In genomic region chr7:125515081-125515853, GRCm38 (mm10) we compare ENCODE assay signal across 18 mouse cellular contexts. TPM values are rescaled to one million over a fixed set of nuclear protein-coding genes. Genes with fewer than 3 reads are reported as not detected.
DNase-seq lines count a peak whose midpoint lies in the region; ATAC-seq and TF ChIP-seq lines count a peak whose summit lies in the region.
"Had no signal": no experiment of that assay in that cellular context is flagged by ENCODE, and none has a peak within 500 bp of the region (broad histone marks: within the 10 kb centered on the region; RNA-seq: fewer than 3 reads in every experiment).

No protein-coding gene starts in this region.

- H3K27ac ChIP-seq in heart, embryonic 15.5 days: no peak overlapping the region
- no peak overlapping the region for H3K27ac ChIP-seq in heart, embryonic 12.5 days (ENCODE audit: poor library complexity, severe bottlenecking)
- no peak overlapping the region for H3K27ac ChIP-seq in lung, postnatal 0 days (ENCODE audit: low read length)
- peak overlapping the region; percentile 62; the same call in 1 of the 2 replicates for H3K27ac ChIP-seq in limb, embryonic 14.5 days (replicated peaks; ENCODE audit: low read depth, low read length)
- H3K27ac ChIP-seq: heart, adult 2 months; limb, embryonic 12.5 days; neural tube, embryonic 15.5 days; stomach, embryonic 15.5 days had no signal

- TF ChIP-seq POLR2A in limb, embryonic 14.5 days (IDR thresholded peaks at IDR 0.05; ENCODE audit: borderline replicate concordance, extremely low read depth, insufficient read depth, insufficient read length): no peak

- peak; percentile 46 for DNase-seq in lung, postnatal 10 days
- no peak for DNase-seq in lung, postnatal 0 days (ENCODE audit: low spot score)
- DNase-seq in limb, embryonic 14.5 days (ENCODE audit: low spot score): peak; percentile 73
- peak; percentile 68 for DNase-seq in lung, postnatal 36 days
- DNase-seq in thymus, adult 18-20 months: no peak
- DNase-seq in yolk sac, embryonic 10.5 days (ENCODE audit: low spot score): no peak
- DNase-seq: cerebellum, adult 11-12 months; heart, adult 2 months; heart, postnatal 4 days; thymus, postnatal 14 days had no signal

- peaks cover 2% of the 10 kb centered on the region; the same call in 1 of the 2 replicates for H3K4me1 ChIP-seq in heart, embryonic 15.5 days (replicated peaks)
- H3K4me1 ChIP-seq in heart, embryonic 12.5 days (replicated peaks): no peaks in the 10 kb centered on the region; the same call in 1 of the 2 replicates
- no peaks in the 10 kb centered on the region for H3K4me1 ChIP-seq in lung, postnatal 0 days (ENCODE audit: insufficient read depth, low read depth, low read length)
- H3K4me1 ChIP-seq in limb, embryonic 14.5 days (ENCODE audit: control insufficient read depth, insufficient read depth, low read length): peaks cover 15% of the 10 kb centered on the region
- H3K4me1 ChIP-seq: limb, embryonic 12.5 days; neural tube, embryonic 15.5 days; stomach, embryonic 15.5 days had no signal

- no peaks in the 10 kb centered on the region for H3K27me3 ChIP-seq in heart, embryonic 15.5 days
- H3K27me3 ChIP-seq in heart, embryonic 12.5 days (replicated peaks): no peaks in the 10 kb centered on the region
- no peaks in the 10 kb centered on the region for H3K27me3 ChIP-seq in lung, postnatal 0 days (replicated peaks; ENCODE audit: insufficient read depth, low read length)
- no peaks in the 10 kb centered on the region for H3K27me3 ChIP-seq in limb, embryonic 14.5 days (ENCODE audit: control insufficient read depth, insufficient read depth, low read length)
- H3K27me3 ChIP-seq: limb, embryonic 12.5 days; megakaryocyte, embryonic 14.5 days; neural tube, embryonic 15.5 days; stomach, embryonic 15.5 days had no signal

- H3K9me3 ChIP-seq in heart, embryonic 15.5 days (replicated peaks): no peaks in the 10 kb centered on the region
- no peaks in the 10 kb centered on the region; the same call in 1 of the 2 replicates for H3K9me3 ChIP-seq in heart, embryonic 12.5 days (replicated peaks)
- no peaks in the 10 kb centered on the region for H3K9me3 ChIP-seq in lung, postnatal 0 days (ENCODE audit: low read length)
- H3K9me3 ChIP-seq in limb, embryonic 14.5 days (ENCODE audit: control insufficient read depth, low read length): no peaks in the 10 kb centered on the region
- H3K9me3 ChIP-seq: limb, embryonic 12.5 days; neural tube, embryonic 15.5 days; stomach, embryonic 15.5 days had no signal

- WGBS in heart, embryonic 15.5 days: 71% methylated on average over 5 of the region's 5 CpGs
- WGBS in heart, embryonic 12.5 days: 82% methylated on average over 5 of the region's 5 CpGs
- 60% methylated on average over 5 of the region's 5 CpGs for WGBS in lung, postnatal 0 days
- WGBS in limb, embryonic 14.5 days: 62% methylated on average over 5 of the region's 5 CpGs

- no peak overlapping the region for H3K4me3 ChIP-seq in heart, embryonic 15.5 days
- no peak overlapping the region for H3K4me3 ChIP-seq in heart, embryonic 12.5 days
- no peak overlapping the region for H3K4me3 ChIP-seq in lung, postnatal 0 days (ENCODE audit: low read depth, low read length)
- no peak overlapping the region for H3K4me3 ChIP-seq in limb, embryonic 14.5 days (replicated peaks; ENCODE audit: low read length)
- H3K4me3 ChIP-seq: heart, adult 2 months; limb, embryonic 12.5 days; neural tube, embryonic 15.5 days; stomach, embryonic 15.5 days had no signal

- TF ChIP-seq EP300 in lung, postnatal 0 days (IDR thresholded peaks at IDR 0.05): no peak

- TF ChIP-seq CTCF in lung, postnatal 0 days (IDR thresholded peaks at IDR 0.05): no peak

- no peak overlapping the region for H3K9ac ChIP-seq in heart, embryonic 15.5 days
- H3K9ac ChIP-seq in heart, embryonic 12.5 days: no peak overlapping the region
- H3K9ac ChIP-seq in lung, postnatal 0 days (replicated peaks; ENCODE audit: low read depth): no peak overlapping the region
- H3K9ac ChIP-seq in limb, embryonic 14.5 days (ENCODE audit: low read depth, low read length, severe bottlenecking): no peak overlapping the region
- H3K9ac ChIP-seq: limb, embryonic 12.5 days; neural tube, embryonic 15.5 days; stomach, embryonic 15.5 days had no signal

- H3K4me2 ChIP-seq in heart, embryonic 15.5 days: no peak overlapping the region
- no peak overlapping the region for H3K4me2 ChIP-seq in heart, embryonic 12.5 days
- H3K4me2 ChIP-seq in lung, postnatal 0 days (replicated peaks; ENCODE audit: low read depth, low read length): no peak overlapping the region
- no peak overlapping the region for H3K4me2 ChIP-seq in limb, embryonic 14.5 days (replicated peaks; ENCODE audit: low read depth, low read length, severe bottlenecking)
- H3K4me2 ChIP-seq: limb, embryonic 12.5 days; neural tube, embryonic 15.5 days; stomach, embryonic 15.5 days had no signal

- ATAC-seq in heart, embryonic 15.5 days (replicated peaks; ENCODE audit: insufficient number of reproducible peaks, insufficient read depth, low FRiP score, low read depth): 0 out of 2 replicates have a peak, but pooled peaks have one; percentile 14
- ATAC-seq in heart, embryonic 12.5 days (ENCODE audit: insufficient number of reproducible peaks, low FRiP score): no peak
- ATAC-seq in lung, postnatal 0 days: no peak
- ATAC-seq in limb, embryonic 14.5 days (ENCODE audit: low FRiP score, low read depth): peak; percentile 65; the same call in 1 of the 2 replicates
- ATAC-seq: activated CD4-positive, CD25-positive, alpha-beta regulatory T cell, adult 4 months; CD4-positive, CD25-positive, alpha-beta regulatory T cell, adult 4 months had no signal

- no peaks in the 10 kb centered on the region for H3K36me3 ChIP-seq in heart, embryonic 15.5 days
- H3K36me3 ChIP-seq in heart, embryonic 12.5 days: no peaks in the 10 kb centered on the region
- no peaks in the 10 kb centered on the region for H3K36me3 ChIP-seq in lung, postnatal 0 days (ENCODE audit: insufficient read depth, low read length)
- no peaks in the 10 kb centered on the region for H3K36me3 ChIP-seq in limb, embryonic 14.5 days (ENCODE audit: control insufficient read depth, insufficient read depth, low read length)
- H3K36me3 ChIP-seq: limb, embryonic 12.5 days; neural tube, embryonic 15.5 days; stomach, embryonic 15.5 days had no signal

RNA-seq across cellular contexts. Expression of gene Nsmce1, which starts 23.9 kb away (rescaled TPM):
- polyA plus RNA-seq in heart, embryonic 15.5 days (2015; fragmentation: Nextera tagmentation; extraction: Ambion mirVana): 93.4 and 103 TPM in 2 replicates
- polyA plus RNA-seq in heart, embryonic 12.5 days (2016; fragmentation: Nextera tagmentation; extraction: Ambion mirVana): 97.1 and 98.8 TPM in 2 replicates
- 94.0 and 94.2 TPM in 2 replicates for polyA plus RNA-seq in lung, postnatal 0 days (2015; fragmentation: Nextera tagmentation; extraction: Ambion mirVana)
- polyA plus RNA-seq in limb, embryonic 14.5 days (2012; rRNA removed): 61.8 and 67.2 TPM in 2 replicates
- polyA plus RNA-seq in limb, embryonic 14.5 days (2014; fragmentation: Nextera tagmentation; extraction: Ambion mirVana): 121 TPM in 2 replicates

RNA-seq across cellular contexts. Expression of gene Il4ra, which starts 36.7 kb away (rescaled TPM):
- 4.5 and 8.4 TPM in 2 replicates for polyA plus RNA-seq in heart, embryonic 15.5 days (2015; fragmentation: Nextera tagmentation; extraction: Ambion mirVana)
- 3.5 and 3.8 TPM in 2 replicates for polyA plus RNA-seq in heart, embryonic 12.5 days (2016; fragmentation: Nextera tagmentation; extraction: Ambion mirVana)
- polyA plus RNA-seq in lung, postnatal 0 days (2015; fragmentation: Nextera tagmentation; extraction: Ambion mirVana): 29.7 and 31.8 TPM in 2 replicates
- polyA plus RNA-seq in limb, embryonic 14.5 days (2012; rRNA removed): 8.6 and 11.2 TPM in 2 replicates
- polyA plus RNA-seq in limb, embryonic 14.5 days (2014; fragmentation: Nextera tagmentation; extraction: Ambion mirVana): 7.3 and 7.8 TPM in 2 replicates

Comparison
In these comparisons a context has a peak if more than half of its experiments do, and no peak if none do; other contexts are left out.
1. ATAC-seq: peak in heart, embryonic 15.5 days (single experiment) and limb, embryonic 14.5 days (single experiment); none in heart, embryonic 12.5 days (single experiment) and lung, postnatal 0 days (single experiment).
2. DNase-seq: peak in lung, postnatal 10 days (single experiment), limb, embryonic 14.5 days (single experiment) and lung, postnatal 36 days (single experiment); none in lung, postnatal 0 days (single experiment), thymus, adult 18-20 months (0 of 2) and yolk sac, embryonic 10.5 days (single experiment).